Comparison of ENCODE assay signal across 30 mouse cellular contexts in genomic region chr11:52105503-52105902, GRCm38 (mm10). TPM values are rescaled to one million over a fixed set of nuclear protein-coding genes. Genes with fewer than 3 reads are reported as not detected.
"Had no signal": no experiment of that assay in that cellular context is flagged by ENCODE, and none has a peak within 500 bp of the region (broad histone marks: within the 10 kb centered on the region; RNA-seq: fewer than 3 reads in every experiment).

No protein-coding gene starts in this region.

- DNase-seq: kidney, postnatal 14 days; kidney, postnatal 4 days; left cerebral cortex, postnatal 4 days; liver, embryonic 13.5 days; lung, adult 2 months; lung, postnatal 36 days; retina, postnatal 1 day; thymus, adult 18-20 months; thymus, postnatal 36 days had no signal

- H3K36me3 ChIP-seq: limb, embryonic 12.5 days; limb, embryonic 15.5 days; midbrain, embryonic 13.5 days; neural tube, embryonic 13.5 days had no signal

- ATAC-seq: midbrain, embryonic 13.5 days; midbrain, embryonic 16.5 days had no signal

- H3K27me3 ChIP-seq: limb, embryonic 12.5 days; limb, embryonic 15.5 days; liver, embryonic 13.5 days; megakaryocyte, embryonic 14.5 days; midbrain, embryonic 13.5 days; neural tube, embryonic 13.5 days had no signal

- H3K4me2 ChIP-seq: limb, embryonic 12.5 days; limb, embryonic 15.5 days; liver, embryonic 13.5 days; midbrain, embryonic 13.5 days; neural tube, embryonic 13.5 days had no signal

- H3K9me3 ChIP-seq: limb, embryonic 12.5 days; limb, embryonic 15.5 days; liver, embryonic 13.5 days; megakaryocyte, embryonic 14.5 days; midbrain, embryonic 10.5 days; midbrain, embryonic 13.5 days; neural tube, embryonic 13.5 days had no signal

- H3K4me3 ChIP-seq: limb, embryonic 12.5 days; limb, embryonic 15.5 days; liver, embryonic 13.5 days; midbrain, embryonic 10.5 days; midbrain, embryonic 13.5 days; myocyte; neural tube, embryonic 13.5 days had no signal

- H3K27ac ChIP-seq: limb, embryonic 12.5 days; limb, embryonic 15.5 days; midbrain, embryonic 10.5 days; midbrain, embryonic 13.5 days; neural tube, embryonic 13.5 days had no signal

- H3K9ac ChIP-seq: limb, embryonic 12.5 days; limb, embryonic 15.5 days; liver, embryonic 13.5 days; midbrain, embryonic 13.5 days; neural tube, embryonic 13.5 days had no signal

RNA-seq across cellular contexts. Expression of gene Olfr1373, which starts 39.8 kb away (rescaled TPM):
- total RNA-seq: layer of hippocampus, adult 18-20 months; layer of hippocampus, postnatal 14 days; left cerebral cortex, adult 8-10 months; left cerebral cortex, postnatal 14 days; left cerebral cortex, postnatal 4 days; monocyte, adult 5-6 weeks; neutrophil, adult 5-6 weeks had no signal
- polyA plus RNA-seq: kidney, embryonic 16.5 days; limb, embryonic 12.5 days; limb, embryonic 15.5 days; liver, embryonic 13.5 days; liver, embryonic 16.5 days; lung, adult 2 months; lung, embryonic 16.5 days; midbrain, embryonic 10.5 days; midbrain, embryonic 13.5 days; midbrain, embryonic 16.5 days; myocyte; neural tube, embryonic 13.5 days; small intestine, adult 2 months; spleen, adult 2 months; stomach, embryonic 16.5 days; urinary bladder, adult 2 months had no signal
